Mouse (Mus musculus): ENCODE measurements around the gene D630045J12Rik. TPM values are rescaled to one million over a fixed set of nuclear protein-coding genes. Genes with fewer than 3 reads are reported as not detected.

Gene D630045J12Rik
- polyA plus RNA-seq, 1 experiment from 2014 or later = 19.1 TPM

GRCm38 (mm10) chr6:38105924-38106323 lies 147.9 kb downstream of the D630045J12Rik start:
- Histone ChIP-seq H3K27me3 (replicated peaks; ENCODE audit: control insufficient read depth, insufficient read depth, low read length) (no peaks in the 10 kb centered on the region), H3K4me1 (replicated peaks; ENCODE audit: control insufficient read depth, insufficient read depth, low read length) (no peaks in the 10 kb centered on the region), H3K36me3 (ENCODE audit: control insufficient read depth, insufficient read depth) (no peaks in the 10 kb centered on the region), H3K9ac (replicated peaks; ENCODE audit: low read depth, low read length) (no peak overlapping the region), H3K27ac (ENCODE audit: low read length) (no peak overlapping the region), H3K4me3 (replicated peaks; ENCODE audit: low read length) (no peak overlapping the region), H3K9me3 (ENCODE audit: control insufficient read depth, low read length) (no peaks in the 10 kb centered on the region), H3K4me2 (ENCODE audit: low read length) (no peak overlapping the region)
- no peak for ATAC-seq
- 90% methylated on average over 9 of the region's 9 CpGs for WGBS

GRCm38 (mm10) chr6:38103775-38104174 lies 150.0 kb downstream of the D630045J12Rik start:
- H3K4me2 ChIP-seq (ENCODE audit: low read length) = no peak overlapping the region
- H3K4me1 ChIP-seq (replicated peaks; ENCODE audit: control insufficient read depth, insufficient read depth, low read length) = no peaks in the 10 kb centered on the region
- no peaks in the 10 kb centered on the region for H3K9me3 ChIP-seq (ENCODE audit: control insufficient read depth, low read length)
- WGBS = 71% methylated on average over 6 of the region's 6 CpGs
- H3K4me3 ChIP-seq (replicated peaks; ENCODE audit: low read length) = no peak overlapping the region
- no peaks in the 10 kb centered on the region for H3K36me3 ChIP-seq (ENCODE audit: control insufficient read depth, insufficient read depth)
- no peak overlapping the region for H3K9ac ChIP-seq (replicated peaks; ENCODE audit: low read depth, low read length)
- no peak overlapping the region for H3K27ac ChIP-seq (ENCODE audit: low read length)
- ATAC-seq = no peak
- no peaks in the 10 kb centered on the region for H3K27me3 ChIP-seq (replicated peaks; ENCODE audit: control insufficient read depth, insufficient read depth, low read length)

- H3K9me3 ChIP-seq (ENCODE audit: control insufficient read depth, low read length) = no peaks in the 10 kb centered on the region
- ATAC-seq = no peak
- no peak overlapping the region for H3K4me2 ChIP-seq (ENCODE audit: low read length)
- H3K4me1 ChIP-seq (replicated peaks; ENCODE audit: control insufficient read depth, insufficient read depth, low read length) = no peaks in the 10 kb centered on the region
- H3K9ac ChIP-seq (replicated peaks; ENCODE audit: low read depth, low read length) = no peak overlapping the region
- H3K36me3 ChIP-seq (ENCODE audit: control insufficient read depth, insufficient read depth) = no peaks in the 10 kb centered on the region
- no peak overlapping the region for H3K4me3 ChIP-seq (replicated peaks; ENCODE audit: low read length)
- 80% methylated on average over 7 of the region's 7 CpGs for WGBS
- H3K27me3 ChIP-seq (replicated peaks; ENCODE audit: control insufficient read depth, insufficient read depth, low read length) = no peaks in the 10 kb centered on the region
- H3K27ac ChIP-seq (ENCODE audit: low read length) = no peak overlapping the region
These were observed 151.5 kb downstream of the D630045J12Rik start for GRCm38 (mm10) chr6:38102216-38102795.

GRCm38 (mm10) chr6:38096961-38097370 lies 156.8 kb downstream of the D630045J12Rik start:
- Histone ChIP-seq H3K36me3 (ENCODE audit: control insufficient read depth, insufficient read depth) (no peaks in the 10 kb centered on the region), H3K9ac (replicated peaks; ENCODE audit: low read depth, low read length) (no peak overlapping the region), H3K27ac (ENCODE audit: low read length) (no peak overlapping the region), H3K4me1 (replicated peaks; ENCODE audit: control insufficient read depth, insufficient read depth, low read length) (no peaks in the 10 kb centered on the region), H3K27me3 (replicated peaks; ENCODE audit: control insufficient read depth, insufficient read depth, low read length) (no peaks in the 10 kb centered on the region), H3K9me3 (ENCODE audit: control insufficient read depth, low read length) (no peaks in the 10 kb centered on the region), H3K4me2 (ENCODE audit: low read length) (no peak overlapping the region), H3K4me3 (replicated peaks; ENCODE audit: low read length) (no peak overlapping the region)
- 79% methylated on average over 5 of the region's 5 CpGs for WGBS
- ATAC-seq = no peak

GRCm38 (mm10) chr6:38094701-38095100 lies 159.1 kb downstream of the D630045J12Rik start:
- no peaks in the 10 kb centered on the region for H3K9me3 ChIP-seq (ENCODE audit: control insufficient read depth, low read length)
- H3K36me3 ChIP-seq (ENCODE audit: control insufficient read depth, insufficient read depth) = no peaks in the 10 kb centered on the region
- H3K27ac ChIP-seq (ENCODE audit: low read length) = no peak overlapping the region
- no peak overlapping the region for H3K9ac ChIP-seq (replicated peaks; ENCODE audit: low read depth, low read length)
- no peak overlapping the region for H3K4me2 ChIP-seq (ENCODE audit: low read length)
- ATAC-seq = no peak
- H3K27me3 ChIP-seq (replicated peaks; ENCODE audit: control insufficient read depth, insufficient read depth, low read length) = no peaks in the 10 kb centered on the region
- H3K4me1 ChIP-seq (replicated peaks; ENCODE audit: control insufficient read depth, insufficient read depth, low read length) = no peaks in the 10 kb centered on the region
- 91% methylated on average over 10 of the region's 10 CpGs for WGBS
- no peak overlapping the region for H3K4me3 ChIP-seq (replicated peaks; ENCODE audit: low read length)

GRCm38 (mm10) chr6:38092539-38092938 lies 161.3 kb downstream of the D630045J12Rik start:
- Histone ChIP-seq H3K27ac (ENCODE audit: low read length) (no peak overlapping the region), H3K36me3 (ENCODE audit: control insufficient read depth, insufficient read depth) (no peaks in the 10 kb centered on the region), H3K9me3 (ENCODE audit: control insufficient read depth, low read length) (no peaks in the 10 kb centered on the region), H3K4me1 (replicated peaks; ENCODE audit: control insufficient read depth, insufficient read depth, low read length) (no peaks in the 10 kb centered on the region), H3K4me3 (replicated peaks; ENCODE audit: low read length) (no peak overlapping the region), H3K4me2 (ENCODE audit: low read length) (no peak overlapping the region), H3K9ac (replicated peaks; ENCODE audit: low read depth, low read length) (no peak overlapping the region), H3K27me3 (replicated peaks; ENCODE audit: control insufficient read depth, insufficient read depth, low read length) (no peaks in the 10 kb centered on the region)
- 96% methylated on average over 8 of the region's 8 CpGs for WGBS
- ATAC-seq = no peak

- 84% methylated on average over 9 of the region's 9 CpGs for WGBS
- Histone ChIP-seq H3K4me3 (replicated peaks; ENCODE audit: low read length) (no peak overlapping the region), H3K27ac (ENCODE audit: low read length) (no peak overlapping the region), H3K9ac (replicated peaks; ENCODE audit: low read depth, low read length) (no peak overlapping the region), H3K27me3 (replicated peaks; ENCODE audit: control insufficient read depth, insufficient read depth, low read length) (no peaks in the 10 kb centered on the region), H3K4me2 (ENCODE audit: low read length) (no peak overlapping the region), H3K9me3 (ENCODE audit: control insufficient read depth, low read length) (no peaks in the 10 kb centered on the region), H3K36me3 (ENCODE audit: control insufficient read depth, insufficient read depth) (no peaks in the 10 kb centered on the region), H3K4me1 (replicated peaks; ENCODE audit: control insufficient read depth, insufficient read depth, low read length) (no peaks in the 10 kb centered on the region)
- no peak for ATAC-seq
These were observed 166.4 kb downstream of the D630045J12Rik start for GRCm38 (mm10) chr6:38087242-38088026.

- no peak for ATAC-seq
- WGBS = 32% methylated on average over 4 of the region's 4 CpGs
These were observed 170.6 kb downstream of the D630045J12Rik start for GRCm38 (mm10) chr6:38083204-38083603.

GRCm38 (mm10) chr6:38081727-38082341 lies 172.0 kb downstream of the D630045J12Rik start:
- Histone ChIP-seq H3K4me1 (replicated peaks; ENCODE audit: control insufficient read depth, insufficient read depth, low read length) (no peaks in the 10 kb centered on the region), H3K27ac (ENCODE audit: low read length) (no peak overlapping the region), H3K4me2 (ENCODE audit: low read length) (no peak overlapping the region), H3K36me3 (ENCODE audit: control insufficient read depth, insufficient read depth) (no peaks in the 10 kb centered on the region), H3K9ac (replicated peaks; ENCODE audit: low read depth, low read length) (no peak overlapping the region), H3K9me3 (ENCODE audit: control insufficient read depth, low read length) (no peaks in the 10 kb centered on the region), H3K27me3 (replicated peaks; ENCODE audit: control insufficient read depth, insufficient read depth, low read length) (no peaks in the 10 kb centered on the region), H3K4me3 (replicated peaks; ENCODE audit: low read length) (no peak overlapping the region)
- ATAC-seq = no peak
- 61% methylated on average over 11 of the region's 11 CpGs for WGBS

More at GRCm38 (mm10) chr6:38083204-38083603, 170.6 kb downstream of the D630045J12Rik start:
- no peaks in the 10 kb centered on the region for H3K9me3 ChIP-seq (ENCODE audit: control insufficient read depth, low read length)
- no peaks in the 10 kb centered on the region for H3K27me3 ChIP-seq (replicated peaks; ENCODE audit: control insufficient read depth, insufficient read depth, low read length)
- no peaks in the 10 kb centered on the region for H3K36me3 ChIP-seq (ENCODE audit: control insufficient read depth, insufficient read depth)
- H3K27ac ChIP-seq (ENCODE audit: low read length) = no peak overlapping the region
- no peak overlapping the region for H3K4me2 ChIP-seq (ENCODE audit: low read length)
- no peaks in the 10 kb centered on the region for H3K4me1 ChIP-seq (replicated peaks; ENCODE audit: control insufficient read depth, insufficient read depth, low read length)
- no peak overlapping the region for H3K4me3 ChIP-seq (replicated peaks; ENCODE audit: low read length)
- H3K9ac ChIP-seq (replicated peaks; ENCODE audit: low read depth, low read length) = no peak overlapping the region

Data from forebrain, embryonic 16.5 days (tissue).